Mouse (Mus musculus): ENCODE results near the gene Stk17b. TPM values are rescaled to one million over a fixed set of nuclear protein-coding genes. Genes with fewer than 3 reads are reported as not detected.
"Not testable (repeated sequence)": the region's sequence is repeated elsewhere in the genome, so short reads cannot be mapped to it uniquely, and the experiment has no call there.

Stk17b gene
- polyA plus RNA-seq, 1 experiment from 2014 or later, result 15.3 TPM

- WGBS, result 60% methylated on average over 1 of the region's 1 CpGs
These were observed 3.7 kb downstream of the Stk17b start for GRCm38 (mm10) chr1:53781311-53781710.

GRCm38 (mm10) chr1:53776176-53776905 is 8.7 kb downstream of the Stk17b start:
- Histone ChIP-seq H3K27ac (replicated peaks) (no peak overlapping the region), H3K9me3 (replicated peaks) (no peaks in the 10 kb centered on the region), H3K4me1 (no peaks in the 10 kb centered on the region), H3K9ac (no peak overlapping the region), H3K27me3 (no peaks in the 10 kb centered on the region), H3K4me3 (replicated peaks) (no peak overlapping the region), H3K4me2 (replicated peaks) (no peak overlapping the region), H3K36me3 (no peaks in the 10 kb centered on the region)
- no peak for ATAC-seq (ENCODE audit: insufficient number of reproducible peaks, low FRiP score, low TSS enrichment, low read depth)
- WGBS, result 84% methylated on average over 7 of the region's 7 CpGs

More at GRCm38 (mm10) chr1:53781311-53781710, 3.7 kb downstream of the Stk17b start:
- H3K27ac ChIP-seq (replicated peaks), result no peak overlapping the region
- no peaks in the 10 kb centered on the region for H3K9me3 ChIP-seq (replicated peaks)
- no peaks in the 10 kb centered on the region for H3K27me3 ChIP-seq
- H3K4me1 ChIP-seq, result no peaks in the 10 kb centered on the region
- no peak overlapping the region for H3K4me3 ChIP-seq (replicated peaks)
- no peak overlapping the region for H3K4me2 ChIP-seq (replicated peaks)
- no peak for ATAC-seq (ENCODE audit: insufficient number of reproducible peaks, low FRiP score, low TSS enrichment, low read depth)
- no peaks in the 10 kb centered on the region for H3K36me3 ChIP-seq
- no peak overlapping the region for H3K9ac ChIP-seq

- no peak overlapping the region for H3K4me2 ChIP-seq (replicated peaks)
- H3K9me3 ChIP-seq (replicated peaks), result no peaks in the 10 kb centered on the region
- H3K36me3 ChIP-seq, result no peaks in the 10 kb centered on the region
- H3K4me3 ChIP-seq (replicated peaks), result no peak overlapping the region
- no peak overlapping the region for H3K9ac ChIP-seq
- no peak overlapping the region for H3K27ac ChIP-seq (replicated peaks)
- 91% methylated on average over 2 of the region's 2 CpGs for WGBS
- no peaks in the 10 kb centered on the region for H3K4me1 ChIP-seq
- ATAC-seq (ENCODE audit: insufficient number of reproducible peaks, low FRiP score, low TSS enrichment, low read depth), result no peak
- no peaks in the 10 kb centered on the region for H3K27me3 ChIP-seq
These were observed 9.5 kb downstream of the Stk17b start for GRCm38 (mm10) chr1:53775545-53775944.

- H3K9ac ChIP-seq, result no peak overlapping the region
- WGBS, result 76% methylated on average over 6 of the region's 6 CpGs
- no peak overlapping the region for H3K4me3 ChIP-seq (replicated peaks)
- no peaks in the 10 kb centered on the region for H3K27me3 ChIP-seq
- H3K4me1 ChIP-seq, result no peaks in the 10 kb centered on the region
- ATAC-seq (ENCODE audit: insufficient number of reproducible peaks, low FRiP score, low TSS enrichment, low read depth), result no peak
- no peaks in the 10 kb centered on the region for H3K36me3 ChIP-seq
- H3K9me3 ChIP-seq (replicated peaks), result no peaks in the 10 kb centered on the region
- no peak overlapping the region for H3K27ac ChIP-seq (replicated peaks)
- H3K4me2 ChIP-seq (replicated peaks), result no peak overlapping the region
These were observed 10.0 kb downstream of the Stk17b start for GRCm38 (mm10) chr1:53775036-53775435.

GRCm38 (mm10) chr1:53774571-53774970 is 10.5 kb downstream of the Stk17b start:
- Histone ChIP-seq H3K36me3 (no peaks in the 10 kb centered on the region), H3K4me2 (replicated peaks) (no peak overlapping the region), H3K9me3 (replicated peaks) (no peaks in the 10 kb centered on the region), H3K27ac (replicated peaks) (no peak overlapping the region), H3K9ac (no peak overlapping the region), H3K27me3 (no peaks in the 10 kb centered on the region), H3K4me1 (no peaks in the 10 kb centered on the region), H3K4me3 (replicated peaks) (no peak overlapping the region)
- ATAC-seq (ENCODE audit: insufficient number of reproducible peaks, low FRiP score, low TSS enrichment, low read depth), result no peak
- 87% methylated on average over 3 of the region's 3 CpGs for WGBS

GRCm38 (mm10) chr1:53773994-53774393 is 11.0 kb downstream of the Stk17b start:
- Histone ChIP-seq H3K9ac (no peak overlapping the region), H3K4me3 (replicated peaks) (no peak overlapping the region), H3K4me2 (replicated peaks) (no peak overlapping the region), H3K9me3 (replicated peaks) (no peaks in the 10 kb centered on the region), H3K27me3 (no peaks in the 10 kb centered on the region), H3K27ac (replicated peaks) (no peak overlapping the region), H3K36me3 (no peaks in the 10 kb centered on the region), H3K4me1 (no peaks in the 10 kb centered on the region)
- no peak; the same call in 1 of the 2 replicates for ATAC-seq (ENCODE audit: insufficient number of reproducible peaks, low FRiP score, low TSS enrichment, low read depth)
- 47% methylated on average over 6 of the region's 6 CpGs for WGBS

GRCm38 (mm10) chr1:53772967-53773366 is 12.1 kb downstream of the Stk17b start:
- Histone ChIP-seq H3K4me2 (replicated peaks) (no peak overlapping the region), H3K27me3 (no peaks in the 10 kb centered on the region), H3K9me3 (replicated peaks) (no peaks in the 10 kb centered on the region), H3K4me1 (no peaks in the 10 kb centered on the region), H3K9ac (no peak overlapping the region), H3K27ac (replicated peaks) (no peak overlapping the region), H3K36me3 (no peaks in the 10 kb centered on the region), H3K4me3 (replicated peaks) (no peak overlapping the region)
- 90% methylated on average over 3 of the region's 3 CpGs for WGBS
- no peak for ATAC-seq (ENCODE audit: insufficient number of reproducible peaks, low FRiP score, low TSS enrichment, low read depth)

GRCm38 (mm10) chr1:53771476-53771875 is 13.5 kb downstream of the Stk17b start:
- ATAC-seq (ENCODE audit: insufficient number of reproducible peaks, low FRiP score, low TSS enrichment, low read depth), result no peak
- Histone ChIP-seq H3K4me2 (replicated peaks) (no peak overlapping the region), H3K4me1 (no peaks in the 10 kb centered on the region), H3K4me3 (replicated peaks) (no peak overlapping the region), H3K27ac (replicated peaks) (no peak overlapping the region), H3K36me3 (no peaks in the 10 kb centered on the region), H3K27me3 (no peaks in the 10 kb centered on the region), H3K9me3 (replicated peaks) (no peaks in the 10 kb centered on the region), H3K9ac (no peak overlapping the region)
- 93% methylated on average over 6 of the region's 6 CpGs for WGBS

GRCm38 (mm10) chr1:53766112-53766511 is 18.9 kb downstream of the Stk17b start:
- H3K9me3 ChIP-seq (replicated peaks), result no peaks in the 10 kb centered on the region
- H3K9ac ChIP-seq, result no peak overlapping the region
- H3K27ac ChIP-seq (replicated peaks), result no peak overlapping the region
- 60% methylated on average over 2 of the region's 2 CpGs for WGBS
- H3K4me1 ChIP-seq, result no peaks in the 10 kb centered on the region
- no peaks in the 10 kb centered on the region for H3K27me3 ChIP-seq
- no peak overlapping the region for H3K4me3 ChIP-seq (replicated peaks)
- H3K36me3 ChIP-seq, result peaks cover 8% of the 10 kb centered on the region; the same call in 1 of the 2 replicates
- no peak overlapping the region for H3K4me2 ChIP-seq (replicated peaks)
- ATAC-seq (ENCODE audit: insufficient number of reproducible peaks, low FRiP score, low TSS enrichment, low read depth), result no peak

GRCm38 (mm10) chr1:53757316-53757715 is 27.7 kb downstream of the Stk17b start:
- no peak for ATAC-seq (ENCODE audit: insufficient number of reproducible peaks, low FRiP score, low TSS enrichment, low read depth)
- Histone ChIP-seq H3K4me3 (replicated peaks) (no peak overlapping the region), H3K4me2 (replicated peaks) (no peak overlapping the region)

GRCm38 (mm10) chr1:53753501-53753900 is 31.5 kb downstream of the Stk17b start:
- WGBS, result 80% methylated on average over 2 of the region's 2 CpGs
- H3K27ac ChIP-seq (replicated peaks); H3K4me1 ChIP-seq; H3K4me2 ChIP-seq (replicated peaks); H3K9ac ChIP-seq; ATAC-seq (ENCODE audit: insufficient number of reproducible peaks, low FRiP score, low TSS enrichment, low read depth); H3K36me3 ChIP-seq; H3K4me3 ChIP-seq (replicated peaks); H3K27me3 ChIP-seq; H3K9me3 ChIP-seq (replicated peaks): not testable (repeated sequence)

More at GRCm38 (mm10) chr1:53757316-53757715, 27.7 kb downstream of the Stk17b start:
- 70% methylated on average over 4 of the region's 4 CpGs for WGBS
- Histone ChIP-seq H3K36me3 (no peaks in the 10 kb centered on the region; the same call in 1 of the 2 replicates), H3K9me3 (replicated peaks) (no peaks in the 10 kb centered on the region), H3K27me3 (no peaks in the 10 kb centered on the region), H3K4me1 (no peaks in the 10 kb centered on the region), H3K27ac (replicated peaks) (no peak overlapping the region), H3K9ac (no peak overlapping the region)

GRCm38 (mm10) chr1:53751144-53751543 is 33.9 kb downstream of the Stk17b start:
- Histone ChIP-seq H3K9me3 (replicated peaks) (no peaks in the 10 kb centered on the region), H3K27me3 (no peaks in the 10 kb centered on the region), H3K4me3 (replicated peaks) (no peak overlapping the region), H3K4me2 (replicated peaks) (no peak overlapping the region), H3K27ac (replicated peaks) (no peak overlapping the region), H3K36me3 (no peaks in the 10 kb centered on the region), H3K4me1 (no peaks in the 10 kb centered on the region), H3K9ac (no peak overlapping the region)
- 61% methylated on average over 1 of the region's 1 CpGs for WGBS
- ATAC-seq (ENCODE audit: insufficient number of reproducible peaks, low FRiP score, low TSS enrichment, low read depth), result no peak

Data from embryonic facial prominence, embryonic 15.5 days (tissue).